Mouse (Mus musculus) skeletal muscle tissue, adult 2 months (tissue): Measurements from ENCODE around the gene Prr30.
"Not testable (repeated sequence)": the region's sequence is repeated elsewhere in the genome, so short reads cannot be mapped to it uniquely, and the experiment has no call there.

ENCODE experiments used
- DNase-seq: peaks from one replicate; pipeline ENCODE4 v3.0.0-alpha.2; 2012; ENCODE audit warnings: low read depth, low spot score

Gene Prr30

GRCm38 (mm10) chr14:101200230-101200629, at the start of gene Prr30:
Prr30 (minus strand) TSS chr14:101200330.
- DNase-seq = no peak

GRCm38 (mm10) chr14:101246793-101247192, 46.7 kb upstream of the Prr30 start:
- no peak for DNase-seq

- DNase-seq = no peak
These were observed 45.6 kb upstream of the Prr30 start for GRCm38 (mm10) chr14:101245706-101246105.

GRCm38 (mm10) chr14:101244441-101244840, 44.3 kb upstream of the Prr30 start:
- DNase-seq = not testable (repeated sequence)

GRCm38 (mm10) chr14:101237965-101238364, 37.8 kb upstream of the Prr30 start:
- DNase-seq = no peak

- DNase-seq = no peak
These were observed 28.9 kb upstream of the Prr30 start for GRCm38 (mm10) chr14:101229068-101229467.

- DNase-seq = no peak
These were observed 22.2 kb upstream of the Prr30 start for GRCm38 (mm10) chr14:101222319-101222718.

GRCm38 (mm10) chr14:101172258-101172657, 27.9 kb downstream of the Prr30 start:
- DNase-seq = no peak
